Mouse (Mus musculus): ENCODE measurements around the gene Tbc1d9b.

GRCm38 (mm10) chr11:50105237-50105636 lies 26.0 kb upstream of the Tbc1d9b start:
- no peak for TF ChIP-seq CTCF (IDR thresholded peaks at IDR 0.05; ENCODE audit: borderline replicate concordance, extremely low read depth, insufficient read depth, insufficient read length)
- TF ChIP-seq POLR2A (IDR thresholded peaks at IDR 0.05; ENCODE audit: borderline replicate concordance, extremely low read depth, insufficient read depth, insufficient read length, poor library complexity, severe bottlenecking), result no peak
